Mouse (Mus musculus): ENCODE data around the gene Pkig. TPM values are rescaled to one million over a fixed set of nuclear protein-coding genes. Genes with fewer than 3 reads are reported as not detected.

The Pkig gene
- total and polyA plus RNA-seq, 3 experiments = 79.5 to 160 TPM; not detected in 1

DNA sequence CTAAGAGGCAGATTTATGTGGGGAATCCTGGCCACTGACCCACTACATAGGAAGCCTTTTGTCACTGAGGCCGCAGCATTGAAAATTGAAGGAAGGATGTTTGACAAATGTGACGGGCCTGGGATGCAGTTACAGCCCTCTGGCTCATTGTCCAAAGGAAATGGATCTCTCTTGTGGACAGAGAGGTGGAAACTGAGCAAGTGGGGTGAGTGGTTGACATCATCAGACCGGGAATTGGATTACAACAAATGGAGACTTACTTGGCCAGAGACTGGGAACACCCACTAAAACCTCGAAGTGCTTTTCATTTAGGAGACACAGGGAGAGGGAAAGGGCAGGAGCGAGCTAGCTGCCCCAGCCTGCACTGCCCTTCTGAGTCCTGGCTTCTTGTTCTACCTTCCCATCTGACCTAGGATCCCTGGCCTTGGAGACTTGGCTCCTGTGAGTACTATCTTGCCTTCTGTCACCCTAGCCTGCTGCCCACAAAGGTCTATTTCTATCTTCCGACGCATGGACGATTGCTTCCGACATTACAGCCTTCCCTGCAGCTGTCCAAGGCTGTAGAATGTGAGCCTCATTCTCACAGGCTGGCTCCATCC, 35.6 kb downstream of the Pkig start:
- H3K36me3 ChIP-seq (ENCODE audit: control insufficient read depth in 1 of 2, insufficient read depth in 2 of 2, low read length in 2 of 2) = peaks cover 0 to 68% of the 10 kb centered on the region in 2 experiments; a peak in 2 of 4 replicates
- H3K4me1 ChIP-seq (ENCODE audit: control insufficient read depth in 1 of 2, insufficient read depth in 2 of 2, low read length in 2 of 2) = peaks cover 39 to 74% of the 10 kb centered on the region in 2 experiments
- H3K79me2 ChIP-seq (ENCODE audit: control insufficient read depth, insufficient read depth, low read length, poor library complexity) = peaks cover 32% of the 10 kb centered on the region
- H3K4me3 ChIP-seq (ENCODE audit: control insufficient read depth in 1 of 2, insufficient read depth in 1 of 2, low read depth in 2 of 2, low read length in 2 of 2) = no peak overlapping the region
- peak overlapping the region; percentile 100 for H3K27ac ChIP-seq (ENCODE audit: control insufficient read depth, low read depth, low read length)
- TF ChIP-seq UBTF (IDR thresholded peaks at IDR 0.05; ENCODE audit: borderline replicate concordance, insufficient read depth, low read depth, low read length) = no peak
- TF ChIP-seq GABPA (IDR thresholded peaks at IDR 0.05; ENCODE audit: low read depth, low read length) = no peak
- no peak for TF ChIP-seq MAZ (IDR thresholded peaks at IDR 0.05; ENCODE audit: low read depth, low read length)
- no peak for TF ChIP-seq USF1 (IDR thresholded peaks at IDR 0.05; ENCODE audit: low read depth, low read length)
- TF ChIP-seq MXI1 (IDR thresholded peaks at IDR 0.05; ENCODE audit: low read depth, low read length) = no peak
- TF ChIP-seq SIN3A (IDR thresholded peaks at IDR 0.05; ENCODE audit: low read length) = no peak
- no peak for TF ChIP-seq TAL1 (IDR thresholded peaks at IDR 0.05; ENCODE audit: low read length)
- no peak for TF ChIP-seq MEF2A (IDR thresholded peaks at IDR 0.05; ENCODE audit: extremely low read depth, insufficient replicate concordance, low read depth, low read length, poor library complexity, severe bottlenecking)
- TF ChIP-seq POLR2A (IDR thresholded peaks at IDR 0.05; ENCODE audit: control insufficient read depth in 1 of 2, insufficient read depth in 1 of 2, low read depth in 1 of 2, low read length in 2 of 2, poor library complexity in 1 of 2) = no peak
- TF ChIP-seq MAFK (IDR thresholded peaks at IDR 0.05; ENCODE audit: borderline replicate concordance, low read depth, low read length) = no peak
- TF ChIP-seq RCOR1 (IDR thresholded peaks at IDR 0.05; ENCODE audit: low read depth, low read length) = no peak
- no peak for DNase-seq (ENCODE audit: low read depth, low spot score)
- H3K27me3 ChIP-seq (ENCODE audit: control insufficient read depth in 1 of 2, insufficient read depth in 2 of 2, low read length in 2 of 2) = no peaks in the 10 kb centered on the region
- H3K9ac ChIP-seq (ENCODE audit: control insufficient read depth, low read depth, low read length, poor library complexity, severe bottlenecking) = peak overlapping the region; percentile 65
- no peaks in the 10 kb centered on the region for H3K9me3 ChIP-seq (replicated peaks; ENCODE audit: insufficient read depth, low read length)

DNA sequence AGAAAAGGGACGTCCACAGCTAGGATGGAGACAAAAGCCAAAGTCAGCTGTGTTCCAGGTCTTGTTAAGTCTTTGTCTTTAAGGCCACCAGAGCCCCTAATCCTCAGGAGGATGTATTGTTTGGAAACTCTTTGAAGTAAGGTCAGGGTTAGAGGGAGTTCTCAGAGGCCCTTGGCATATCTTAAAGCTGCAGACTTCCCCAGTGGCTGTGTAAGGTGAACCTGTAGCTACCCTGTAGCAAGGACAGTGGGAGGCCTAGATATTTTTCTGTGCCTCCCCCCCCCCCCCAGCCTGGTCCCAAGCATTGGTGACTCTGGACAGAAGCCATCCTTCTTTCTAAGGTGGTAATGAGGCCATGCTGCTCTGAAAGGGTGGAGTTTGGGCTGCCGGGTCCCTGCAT, 38.6 kb downstream of the Pkig start:
- TF ChIP-seq EP300 (IDR thresholded peaks at IDR 0.05; ENCODE audit: low read depth in 1 of 2, low read length in 2 of 2) (no peak), MAFK (IDR thresholded peaks at IDR 0.05; ENCODE audit: borderline replicate concordance, low read depth, low read length) (no peak), ETS1 (IDR thresholded peaks at IDR 0.05; ENCODE audit: low read depth, low read length) (no peak), ZMIZ1 (IDR thresholded peaks at IDR 0.05; ENCODE audit: low read depth, low read length) (no peak), TCF12 (IDR thresholded peaks at IDR 0.05; ENCODE audit: low read depth, low read length) (0 out of 2 replicates have a peak, but pooled peaks have one; percentile 13), TAL1 (IDR thresholded peaks at IDR 0.05; ENCODE audit: low read length) (peak; percentile 61)
- DNase-seq (ENCODE audit: low read depth, low spot score) = peak; percentile 38
- Histone ChIP-seq H3K9ac (ENCODE audit: control insufficient read depth, low read depth, low read length, poor library complexity, severe bottlenecking) (no peak overlapping the region), H3K27ac (ENCODE audit: control insufficient read depth, low read depth, low read length) (0 out of 2 replicates have a peak overlapping the region, but pooled peaks have one; percentile 5), H3K9me3 (replicated peaks; ENCODE audit: insufficient read depth, low read length) (no peaks in the 10 kb centered on the region), H3K36me3 (ENCODE audit: control insufficient read depth in 1 of 2, insufficient read depth in 2 of 2, low read length in 2 of 2) (peaks cover 0 to 57% of the 10 kb centered on the region in 2 experiments; a peak in 2 of 4 replicates), H3K4me1 (ENCODE audit: control insufficient read depth in 1 of 2, insufficient read depth in 2 of 2, low read length in 2 of 2) (peaks cover 39 to 59% of the 10 kb centered on the region in 2 experiments), H3K27me3 (ENCODE audit: control insufficient read depth in 1 of 2, insufficient read depth in 2 of 2, low read length in 2 of 2) (no peaks in the 10 kb centered on the region), H3K4me3 (ENCODE audit: control insufficient read depth in 1 of 2, insufficient read depth in 1 of 2, low read depth in 2 of 2, low read length in 2 of 2) (no peak overlapping the region), H3K79me2 (ENCODE audit: control insufficient read depth, insufficient read depth, low read length, poor library complexity) (peaks cover 24% of the 10 kb centered on the region)
